Mouse (Mus musculus) mature B cell (primary cell): ENCODE data around the gene Dnm3.

Experiments
- in situ Hi-C: fragments of 300-500 bp; cut with MboI; formaldehyde crosslinking; loops from 2 replicates; pipeline ENCODE4 v1.14.3; 2019

The Dnm3 gene

GRCm38 (mm10) chr1:162213066-162213465, 264.8 kb downstream of the Dnm3 start:
- in situ Hi-C loops = no loop called here

- in situ Hi-C loops = no loop called here
Observed at GRCm38 (mm10) chr1:162210529-162210928, 267.3 kb downstream of the Dnm3 start.

- in situ Hi-C loops = no loop called here
Observed at GRCm38 (mm10) chr1:162209487-162210149, 268.2 kb downstream of the Dnm3 start.

- in situ Hi-C loops = no loop called here
Observed at GRCm38 (mm10) chr1:162209010-162209409, 268.8 kb downstream of the Dnm3 start.

- in situ Hi-C loops = no loop called here
Observed at GRCm38 (mm10) chr1:162207708-162208043, 270.2 kb downstream of the Dnm3 start.

- in situ Hi-C loops = no loop called here
Observed at GRCm38 (mm10) chr1:162206998-162207707, 270.7 kb downstream of the Dnm3 start.

- in situ Hi-C loops = no loop called here
Observed at GRCm38 (mm10) chr1:162202465-162203348, 275.1 kb downstream of the Dnm3 start.

GRCm38 (mm10) chr1:162200446-162200845, 277.4 kb downstream of the Dnm3 start:
- in situ Hi-C loops = no loop called here

- in situ Hi-C loops = no loop called here
Observed at GRCm38 (mm10) chr1:162196812-162197680, 280.8 kb downstream of the Dnm3 start.

GRCm38 (mm10) chr1:162188744-162189143, 289.1 kb downstream of the Dnm3 start:
- in situ Hi-C loops = no loop called here

- in situ Hi-C loops = no loop called here
Observed at GRCm38 (mm10) chr1:162187352-162188120, 290.3 kb downstream of the Dnm3 start.

- in situ Hi-C loops = no loop called here
Observed at GRCm38 (mm10) chr1:162186470-162187351, 291.1 kb downstream of the Dnm3 start.

GRCm38 (mm10) chr1:162184003-162184748, 293.7 kb downstream of the Dnm3 start:
- in situ Hi-C loops = no loop called here

- in situ Hi-C loops = no loop called here
Observed at GRCm38 (mm10) chr1:162183438-162183837, 294.4 kb downstream of the Dnm3 start.

GRCm38 (mm10) chr1:162181187-162181975, 296.5 kb downstream of the Dnm3 start:
- in situ Hi-C loops = no loop called here

- in situ Hi-C loops = no loop called here
Observed at GRCm38 (mm10) chr1:162180451-162180850, 297.4 kb downstream of the Dnm3 start.

- in situ Hi-C loops = no loop called here
Observed at GRCm38 (mm10) chr1:162179401-162179800, 298.4 kb downstream of the Dnm3 start.

GRCm38 (mm10) chr1:162172806-162173205, 305.0 kb downstream of the Dnm3 start:
- in situ Hi-C loops = no loop called here
